Comparison of ENCODE assay signal across 9 mouse cellular contexts in genomic region chr6:16550445-16550844, GRCm38 (mm10).
DNase-seq lines count a peak whose midpoint lies in the region.
"Had no signal": no experiment of that assay in that cellular context is flagged by ENCODE, and none has a peak within 500 bp of the region (broad histone marks: within the 10 kb centered on the region; RNA-seq: fewer than 3 reads in every experiment).

No protein-coding gene starts in this region.

- DNase-seq in adrenal gland, postnatal 10 days: peak; percentile 3
- no peak for DNase-seq in adrenal gland, postnatal 25 days
- peak; percentile 8 for DNase-seq in ovary, adult 18-20 months (ENCODE audit: low spot score)
- no peak for DNase-seq in ovary, postnatal 14 days (ENCODE audit: low spot score)
- peak; percentile 20 for DNase-seq in layer of hippocampus, adult 9-10 months (ENCODE audit: low spot score)
- DNase-seq in right cerebral cortex, adult 2 months (ENCODE audit: low spot score in 2 of 2): peak; percentile 54 to 62
- no peak for DNase-seq in spleen, postnatal 36 days (ENCODE audit: low spot score in 2 of 2)
- no peak for DNase-seq in c-Kit-positive CD71-positive TER-119-positive erythroid progenitor cells, embryonic 14.5 days (ENCODE audit: low spot score)
- DNase-seq: liver, embryonic 13.5 days had no signal

Comparison
In these comparisons a context has a peak if more than half of its experiments do, and no peak if none do; other contexts are left out.
1. DNase-seq: peak in adrenal gland, postnatal 10 days (single experiment), ovary, adult 18-20 months (single experiment), layer of hippocampus, adult 9-10 months (single experiment) and right cerebral cortex, adult 2 months (2 of 2); none in adrenal gland, postnatal 25 days (single experiment), ovary, postnatal 14 days (single experiment), spleen, postnatal 36 days (0 of 2) and c-Kit-positive CD71-positive TER-119-positive erythroid progenitor cells, embryonic 14.5 days (single experiment).